Mouse (Mus musculus) cerebellum, adult 2 months (tissue): ENCODE results near the gene Dcdc2c.

Experiments
- CTCF ChIP-seq: fragments of 200-500 bp; IDR thresholded peaks from 2 replicates; pipeline ENCODE4 v1.5.1; 2011; ENCODE audit warnings: low read depth, mild to moderate bottlenecking, control low read depth, low read length, moderate library complexity, borderline replicate concordance; ENCODE audit not compliant: insufficient read depth
- POLR2A ChIP-seq: fragments of 200-500 bp; IDR thresholded peaks from 2 replicates; pipeline ENCODE4 v1.6.1; 2011; ENCODE audit warnings: low read length, control low read depth, borderline replicate concordance; ENCODE audit not compliant: insufficient read depth

DNA sequence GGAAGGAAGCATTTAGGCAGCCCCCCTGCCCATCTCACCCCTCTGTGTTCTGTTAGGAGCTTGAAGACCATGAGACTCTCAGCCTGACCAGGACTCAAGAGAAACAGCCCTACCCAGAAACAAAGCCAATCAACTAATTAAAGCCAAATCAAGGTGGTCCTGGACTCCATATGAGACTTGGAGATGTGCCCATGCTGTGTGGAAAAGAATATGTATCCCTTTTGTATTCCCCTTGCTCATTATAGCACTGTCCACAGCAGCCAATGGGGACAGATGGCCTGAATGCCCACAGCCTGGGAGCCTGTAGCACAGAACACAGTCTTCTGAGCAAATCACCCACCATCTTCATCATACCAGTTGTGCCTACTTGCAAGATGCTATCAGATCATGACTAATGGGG lies 44.7 kb upstream of the Dcdc2c start:
- no peak for TF ChIP-seq POLR2A
- TF ChIP-seq CTCF = no peak
